Mouse (Mus musculus) ES-E14 (cell line): ENCODE results near the gene Ank3.

ENCODE experiments used
- CHD2 ChIP-seq: IDR thresholded peaks from 2 replicates; pipeline ENCODE4 v1.6.1; 2014; ENCODE audit warnings: mild to moderate bottlenecking, low read depth, low read length, inconsistent platforms
- MAFK ChIP-seq: IDR thresholded peaks from 2 replicates; pipeline ENCODE4 v1.6.1; 2014; ENCODE audit warnings: mild to moderate bottlenecking, low read depth, low read length, inconsistent platforms; ENCODE audit not compliant: insufficient read depth

- TF ChIP-seq CHD2 = no peak
- no peak for TF ChIP-seq MAFK
Observed at GRCm38 (mm10) chr10:69946271-69946670, 547.7 kb downstream of the Ank3 start.
